Mouse (Mus musculus): ENCODE results near the gene E2f4. TPM values are rescaled to one million over a fixed set of nuclear protein-coding genes. Genes with fewer than 3 reads are reported as not detected.
"Not testable (repeated sequence)": the region's sequence is repeated elsewhere in the genome, so short reads cannot be mapped to it uniquely, and the experiment has no call there.

Gene E2f4
- total RNA-seq, 2 experiments from 2014 or later: 36.3 to 41.6 TPM

DNA sequence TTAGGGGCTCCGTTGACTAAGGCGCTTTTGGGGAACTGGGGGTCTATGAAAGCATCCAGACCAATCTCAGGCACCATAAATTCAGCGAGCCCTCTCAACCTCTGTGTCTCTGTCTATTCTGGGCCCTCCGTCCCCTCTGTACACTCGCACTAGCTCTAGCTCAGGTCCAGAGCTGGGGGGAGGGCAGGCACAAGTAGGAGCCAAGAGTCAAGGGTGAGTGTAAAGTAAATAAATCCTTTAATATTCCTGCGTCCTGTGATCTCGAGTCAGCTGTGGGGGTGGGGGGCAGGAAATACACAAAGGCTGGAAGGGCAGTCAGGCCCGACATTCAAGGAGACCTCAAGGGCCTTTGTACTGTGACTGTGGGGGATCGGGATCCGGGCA lies 28.4 kb upstream of the E2f4 start:
- peak; percentile 35 for DNase-seq

DNA sequence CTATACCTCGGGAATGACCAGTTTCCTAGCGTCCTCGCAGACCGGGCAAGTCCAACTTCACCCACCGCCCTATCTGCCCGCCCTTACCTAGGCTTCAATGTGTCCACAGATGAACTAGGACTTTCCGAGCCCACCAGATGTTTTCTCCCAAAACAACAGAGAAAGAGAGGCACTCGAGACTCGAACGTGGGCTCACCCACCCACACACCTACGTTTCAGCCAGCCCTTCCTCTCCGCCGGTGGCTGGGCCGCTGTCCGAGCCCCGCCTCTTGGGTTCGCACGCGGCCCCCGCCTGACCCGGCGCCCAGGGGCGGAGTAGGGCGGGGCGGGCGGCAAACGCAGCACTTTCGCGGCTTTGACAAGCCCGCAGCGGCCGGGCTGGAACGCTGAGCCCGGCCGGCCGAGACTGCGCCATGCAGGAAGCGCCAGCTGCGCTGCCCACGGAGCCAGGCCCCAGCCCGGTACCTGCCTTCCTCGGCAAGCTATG lies 28.0 kb upstream of the E2f4 start, which contains the start of gene Hsf4:
TSS of gene Hsf4 (plus strand) at position 341 of the 487 bp plus-strand sequence.
- DNase-seq: peak; percentile 82

DNA sequence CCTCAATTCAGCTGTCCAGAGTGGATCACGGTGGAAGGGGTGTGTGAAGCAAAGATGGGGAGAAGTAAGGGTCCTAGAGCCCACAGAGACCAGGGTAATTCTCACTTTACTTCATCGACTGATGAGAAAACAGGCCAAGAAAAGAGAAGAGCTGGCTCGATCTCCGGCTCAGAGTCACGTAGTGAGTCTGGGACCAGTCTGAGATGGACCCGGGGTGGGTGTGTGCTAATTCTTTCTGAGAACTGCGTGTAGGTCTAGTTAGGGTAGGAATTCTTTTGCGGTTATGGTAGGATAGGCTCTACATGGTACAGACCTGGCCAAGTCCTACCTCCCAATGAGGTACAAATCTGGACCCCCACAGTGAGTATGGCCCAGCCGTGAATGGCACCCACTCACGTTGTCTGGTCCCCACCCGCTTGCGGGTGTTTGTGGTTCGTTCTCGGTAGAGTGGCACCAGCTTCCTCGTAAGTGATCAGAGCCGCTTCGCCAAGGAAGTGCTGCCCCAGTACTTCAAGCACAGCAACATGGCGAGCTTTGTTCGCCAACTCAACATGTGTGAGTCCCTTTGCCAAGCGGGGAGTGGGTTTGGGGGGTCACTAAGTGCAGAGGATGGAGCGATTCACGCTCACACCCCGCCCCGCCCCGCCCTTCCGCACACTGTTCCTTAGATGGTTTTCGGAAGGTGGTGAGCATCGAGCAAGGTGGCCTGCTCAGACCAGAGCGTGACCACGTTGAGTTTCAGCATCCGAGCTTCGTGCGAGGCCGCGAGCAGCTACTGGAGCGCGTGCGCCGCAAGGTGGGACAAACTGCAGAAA lies 27.2 kb upstream of the E2f4 start:
- DNase-seq: no peak

DNA sequence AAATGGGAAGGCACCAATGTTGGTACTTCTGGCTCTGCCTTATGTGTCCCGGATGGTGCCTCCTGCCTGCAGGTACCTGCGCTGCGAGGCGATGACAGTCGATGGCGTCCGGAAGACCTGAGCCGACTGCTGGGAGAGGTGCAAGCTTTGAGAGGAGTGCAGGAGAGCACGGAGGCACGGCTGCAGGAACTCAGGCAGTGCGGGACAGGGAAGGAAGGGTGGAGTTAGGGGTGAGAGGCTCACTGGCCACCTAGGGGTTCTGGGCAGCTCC lies 26.6 kb upstream of the E2f4 start:
- DNase-seq: no peak

DNA sequence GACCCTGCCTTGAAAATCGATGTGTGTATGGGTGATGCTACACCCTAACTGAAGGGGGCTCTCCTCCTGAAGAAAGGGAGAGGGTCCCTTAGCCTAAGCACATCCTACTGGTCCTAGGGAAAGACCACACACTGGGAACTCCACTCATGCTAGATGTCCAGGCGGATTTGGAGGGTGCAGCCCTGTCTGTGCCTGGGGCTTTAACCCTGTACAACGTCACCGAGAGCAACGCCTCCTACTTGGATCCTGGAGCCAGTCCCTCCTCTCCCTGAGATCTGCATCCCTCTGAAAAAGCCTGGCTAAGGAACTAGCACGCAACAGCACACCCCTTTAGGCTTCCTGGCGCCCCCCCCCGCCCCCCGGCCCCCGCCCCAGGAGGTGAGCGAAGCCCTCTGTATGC lies 22.1 kb upstream of the E2f4 start:
- DNase-seq: no peak

DNA sequence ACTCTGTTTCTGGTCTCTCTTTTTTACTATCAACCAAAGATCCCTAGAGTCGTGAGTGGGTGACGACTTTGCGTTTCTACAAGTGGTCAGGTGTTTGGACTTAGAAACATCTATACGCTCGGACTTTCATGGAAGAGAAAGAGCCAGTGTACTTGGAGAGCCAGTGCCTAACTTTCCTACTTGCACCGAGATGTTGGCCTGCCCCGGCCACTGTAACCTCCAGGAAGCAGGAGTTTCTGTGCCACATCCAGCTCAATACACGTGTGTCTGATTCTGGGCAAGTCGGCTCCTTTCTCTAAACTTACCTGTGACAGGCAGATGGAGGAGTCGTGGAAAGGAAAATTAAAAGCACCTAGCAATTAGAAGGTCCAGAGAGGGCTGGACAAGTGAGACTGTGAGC lies 21.6 kb upstream of the E2f4 start, which contains the start of gene Nol3:
TSS of gene Nol3 (plus strand) at position 301 of the 400 bp plus-strand sequence.
- no peak for DNase-seq

DNA sequence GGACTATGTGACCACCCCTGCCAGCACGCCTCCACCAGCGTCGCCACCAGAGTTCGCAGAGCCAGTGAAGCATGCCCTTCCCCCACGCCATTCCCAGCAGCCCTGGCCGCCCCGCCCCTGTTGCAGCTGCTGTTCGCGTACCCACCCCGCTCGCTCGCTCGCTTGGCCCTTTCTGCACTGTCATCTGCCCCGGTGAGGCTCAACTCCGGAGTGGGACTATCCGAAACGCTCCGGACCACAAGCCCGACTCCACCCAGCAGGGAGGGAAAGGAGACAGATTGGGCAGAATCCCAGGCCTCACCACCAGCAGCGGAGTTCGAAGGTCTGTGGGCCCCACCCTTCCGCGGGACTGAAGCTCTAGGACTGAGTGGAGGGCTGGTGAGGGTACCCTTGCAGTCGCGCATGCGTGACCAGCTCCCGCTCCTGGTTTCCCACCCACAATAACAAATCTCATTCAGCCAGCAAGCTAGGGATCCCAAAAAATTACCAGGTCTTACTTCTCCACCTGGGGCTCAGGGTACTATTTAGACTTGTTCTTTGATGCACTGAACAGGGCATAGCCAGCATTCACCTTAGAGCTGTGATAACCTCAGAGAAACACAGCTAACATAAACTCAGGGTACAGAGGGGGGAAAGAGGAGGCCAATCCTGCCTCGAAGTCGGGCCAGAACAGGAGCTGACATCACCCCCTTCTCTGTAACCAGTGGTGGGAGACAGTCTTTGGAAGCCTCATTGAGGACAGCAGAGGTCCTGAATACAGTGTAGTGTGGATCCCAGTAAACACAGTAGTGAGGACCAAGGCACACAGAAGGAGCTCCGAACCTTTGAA lies 21.0 kb upstream of the E2f4 start:
- DNase-seq: peak; percentile 72

DNA sequence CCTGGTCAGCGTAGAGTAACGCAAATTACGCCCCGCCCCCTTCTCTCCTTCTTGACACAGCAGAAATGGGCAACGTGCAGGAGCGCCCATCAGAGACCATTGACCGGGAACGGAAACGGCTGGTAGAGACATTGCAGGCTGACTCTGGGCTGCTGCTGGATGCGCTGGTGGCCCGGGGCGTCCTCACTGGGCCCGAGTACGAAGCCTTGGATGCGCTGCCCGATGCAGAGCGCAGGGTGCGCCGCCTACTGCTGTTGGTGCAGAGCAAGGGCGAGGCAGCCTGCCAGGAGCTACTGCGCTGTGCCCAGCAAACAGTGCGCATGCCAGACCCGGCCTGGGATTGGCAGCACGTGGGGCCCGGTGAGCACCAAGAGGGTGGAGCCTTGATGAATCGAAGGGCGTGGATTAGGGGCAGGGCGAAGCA lies 18.5 kb upstream of the E2f4 start:
- DNase-seq: peak; percentile 94

DNA sequence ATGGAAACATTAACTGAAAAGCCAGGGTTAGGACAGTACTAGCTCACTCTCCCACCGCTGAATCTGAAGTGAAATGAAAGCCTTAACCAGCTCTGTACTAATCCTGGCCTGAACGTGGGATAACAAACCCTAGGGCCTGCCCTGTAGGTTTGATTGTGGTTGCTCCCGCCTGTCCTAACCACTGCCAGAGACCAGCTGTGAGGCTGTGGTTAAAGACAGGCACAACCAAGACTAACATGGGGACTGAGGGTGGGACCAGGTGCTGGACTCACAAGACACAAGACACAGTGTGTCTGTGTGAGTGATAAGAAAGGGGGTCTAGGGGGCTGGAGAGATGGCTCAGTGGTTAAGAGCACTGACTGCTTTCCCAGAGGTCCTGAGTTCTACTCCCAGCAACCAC lies 16.9 kb upstream of the E2f4 start:
- DNase-seq: no peak

DNA sequence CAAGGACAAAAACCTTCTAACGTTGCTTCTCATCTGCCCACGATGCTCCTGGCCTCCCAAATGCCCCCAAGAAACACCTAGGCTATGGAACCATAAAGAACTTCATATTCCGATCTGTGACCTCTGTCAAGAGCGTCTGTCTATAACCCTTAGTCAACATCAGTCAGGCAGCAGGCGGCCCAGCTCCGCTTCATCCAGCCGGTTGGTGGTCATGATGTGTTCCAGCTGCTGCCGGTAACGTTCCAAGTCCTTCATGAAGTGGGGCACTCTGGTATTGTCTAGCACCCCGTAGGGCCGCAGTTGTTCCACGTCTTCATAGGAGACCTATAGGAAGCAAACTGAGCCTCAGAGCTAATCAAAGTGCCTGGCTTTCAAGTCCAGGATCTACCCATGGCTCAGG lies 15.6 kb upstream of the E2f4 start:
- no peak for DNase-seq

DNA sequence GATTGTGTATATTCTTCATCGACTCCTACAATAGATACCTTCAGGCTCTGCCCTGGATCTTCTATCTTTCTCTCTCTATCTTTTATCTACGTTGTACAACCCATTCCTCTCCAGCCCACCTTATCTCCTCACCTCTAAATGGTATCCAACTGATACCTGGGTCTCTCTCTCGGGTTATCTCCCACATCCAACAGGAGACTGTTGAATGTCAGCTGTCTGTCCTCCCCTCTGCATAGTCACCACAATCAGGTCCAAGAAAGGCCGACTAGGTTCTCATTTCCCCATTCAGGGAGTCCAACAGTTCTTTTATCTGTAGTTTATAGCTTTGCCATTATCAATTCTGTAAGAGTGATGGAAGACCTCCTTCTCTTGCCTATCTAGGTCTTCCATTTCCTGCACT lies 15.2 kb upstream of the E2f4 start:
- no peak for DNase-seq

DNA sequence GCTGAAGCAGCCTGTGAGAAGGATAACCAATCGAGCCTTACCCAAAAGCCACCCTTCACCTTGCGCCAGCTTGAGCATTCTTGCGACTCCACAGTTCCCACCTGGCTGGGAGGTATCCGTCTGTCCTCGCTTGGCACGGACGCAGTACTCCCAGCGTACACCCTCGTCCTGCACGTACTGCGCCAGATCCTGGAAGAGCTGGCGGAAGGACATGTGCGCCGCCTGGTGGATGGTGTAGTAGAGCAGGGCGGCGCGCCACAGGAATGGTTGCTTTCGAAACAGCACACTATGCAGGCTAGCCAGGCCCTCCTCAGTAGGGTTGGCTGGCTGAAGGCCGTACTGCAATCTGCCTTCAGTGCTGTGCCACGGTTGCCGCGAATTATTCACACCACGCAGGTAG lies 14.4 kb upstream of the E2f4 start:
- DNase-seq: peak; percentile 79

DNA sequence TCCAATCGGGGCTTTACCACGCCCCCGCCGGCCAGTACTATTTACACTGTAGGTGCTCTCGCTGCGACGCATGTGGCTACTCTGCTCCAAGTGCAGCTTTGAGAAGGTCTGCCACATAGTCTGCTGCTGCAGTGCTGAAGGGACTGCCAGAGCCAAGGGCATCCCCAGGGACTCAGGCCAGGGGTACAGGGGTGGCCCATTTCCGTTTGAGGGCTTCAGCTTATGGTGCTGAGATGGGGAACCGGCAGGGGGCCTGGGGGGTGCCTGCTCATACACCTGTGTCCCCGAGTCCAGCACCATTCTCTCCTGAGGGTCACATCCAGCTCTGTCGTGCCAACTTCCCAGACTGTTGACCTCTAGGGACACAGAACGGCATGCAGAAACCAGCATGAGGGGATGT lies 11.9 kb upstream of the E2f4 start:
- DNase-seq: no peak

DNA sequence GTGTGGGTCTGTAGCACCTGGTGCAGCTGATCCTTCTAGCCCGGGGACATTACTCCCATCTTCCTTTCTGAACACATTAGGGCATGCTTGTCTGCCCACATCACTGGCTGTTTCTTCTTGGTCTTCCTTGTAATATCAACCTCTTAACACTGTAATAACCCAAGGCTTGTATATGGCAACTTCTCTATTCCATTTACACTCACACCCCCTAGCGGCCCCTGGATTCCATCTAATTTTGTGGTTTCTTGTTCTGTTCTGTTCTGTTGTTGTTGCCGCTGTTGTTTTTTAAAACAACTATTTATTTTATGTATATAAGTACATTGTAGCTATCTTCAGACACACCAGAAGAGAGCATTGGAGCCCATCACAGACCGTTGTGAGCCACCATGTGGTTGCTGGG lies 10.6 kb upstream of the E2f4 start:
- DNase-seq: no peak

DNA sequence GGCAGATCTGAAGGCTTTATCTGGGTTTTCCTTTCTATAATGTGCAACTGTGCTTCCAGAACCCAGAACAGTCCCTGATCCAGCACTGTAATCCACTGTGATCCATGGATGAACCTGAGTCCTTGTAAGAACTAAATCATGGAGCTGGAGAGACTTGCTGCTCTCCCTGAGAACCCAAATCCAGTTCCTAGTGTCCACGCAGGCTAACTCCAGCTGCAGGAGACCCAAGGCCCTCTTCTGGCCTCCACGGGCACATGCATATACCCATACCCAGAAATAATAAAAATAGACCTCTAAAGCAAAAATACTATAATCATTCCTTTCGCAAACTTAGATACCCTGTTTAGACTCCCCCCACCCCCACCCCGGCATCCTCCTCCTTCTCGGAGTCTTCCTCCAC lies 9.2 kb upstream of the E2f4 start:
- no peak for DNase-seq

DNA sequence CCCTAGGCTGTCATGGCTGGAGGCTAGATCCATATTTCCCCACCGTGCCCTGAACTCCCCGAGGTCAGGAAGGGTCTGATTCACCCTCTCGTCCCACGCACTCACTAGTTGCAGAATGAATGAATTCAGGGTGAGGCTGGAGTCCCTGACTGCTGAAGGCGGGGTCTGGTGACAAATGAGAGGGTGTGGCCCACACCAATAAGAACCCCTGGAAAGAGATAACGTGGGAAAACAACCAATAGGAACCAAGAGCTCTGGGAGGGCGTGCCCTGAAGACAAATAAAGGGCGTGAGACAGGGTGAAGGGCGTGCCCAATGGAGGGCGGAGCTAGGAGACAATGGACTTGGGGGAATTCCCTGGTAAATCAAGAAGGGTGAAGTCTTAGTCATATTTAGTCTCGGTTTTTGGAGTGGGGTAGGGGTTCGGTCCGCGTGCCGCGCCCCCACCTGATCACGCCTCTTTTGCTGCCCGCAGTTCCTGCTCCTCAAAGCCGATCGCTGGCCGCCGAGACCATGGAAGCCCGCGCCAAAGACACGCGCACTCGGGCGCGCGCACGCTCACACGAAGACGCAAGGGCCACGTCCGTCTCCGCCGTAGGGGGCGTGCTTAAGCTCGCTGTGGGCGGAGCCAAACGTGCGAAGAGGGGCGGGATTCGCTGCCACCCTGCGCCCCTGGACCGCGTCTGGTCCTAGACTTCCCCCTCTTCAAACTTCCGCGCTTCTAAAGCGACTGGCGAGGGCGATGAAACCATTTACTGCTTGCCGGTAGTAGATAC lies 8.3 kb upstream of the E2f4 start:
- DNase-seq: peak; percentile 94

DNA sequence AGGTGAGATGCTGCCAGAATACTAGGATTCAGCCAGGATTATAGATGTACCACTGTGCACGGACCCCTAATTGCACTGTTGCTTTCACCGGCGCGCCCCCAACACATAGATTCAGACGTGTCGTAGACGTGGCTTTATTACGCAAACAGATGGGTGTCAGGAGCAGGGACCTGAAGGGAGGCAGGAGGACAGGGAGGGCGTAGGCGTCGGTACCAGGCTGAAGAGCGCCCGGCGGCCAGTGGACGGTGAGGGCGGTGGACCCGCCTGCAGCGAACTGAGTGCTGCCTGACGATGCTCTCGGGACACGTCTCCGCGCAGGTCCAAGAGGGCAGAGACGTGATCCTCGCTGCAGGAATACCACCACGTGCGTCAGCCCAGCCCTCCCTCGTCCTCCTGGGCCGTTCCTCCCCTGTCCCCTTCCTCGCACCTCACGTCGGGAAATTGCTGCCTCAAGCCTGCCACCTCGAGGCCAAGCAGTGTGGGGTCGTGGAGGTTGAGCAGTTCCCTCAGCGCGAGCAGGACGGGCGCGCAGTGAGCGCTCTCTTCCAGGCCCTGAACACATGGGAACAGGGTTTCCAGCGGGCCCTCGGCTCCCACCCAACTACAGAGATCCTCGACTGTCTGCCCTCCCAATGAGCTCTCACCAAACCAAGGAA lies 7.5 kb upstream of the E2f4 start, which contains the start of gene 4931428F04Rik:
TSS of gene 4931428F04Rik (minus strand) at position 60 of the 656 bp plus-strand sequence.
- peak; percentile 64 for DNase-seq

DNA sequence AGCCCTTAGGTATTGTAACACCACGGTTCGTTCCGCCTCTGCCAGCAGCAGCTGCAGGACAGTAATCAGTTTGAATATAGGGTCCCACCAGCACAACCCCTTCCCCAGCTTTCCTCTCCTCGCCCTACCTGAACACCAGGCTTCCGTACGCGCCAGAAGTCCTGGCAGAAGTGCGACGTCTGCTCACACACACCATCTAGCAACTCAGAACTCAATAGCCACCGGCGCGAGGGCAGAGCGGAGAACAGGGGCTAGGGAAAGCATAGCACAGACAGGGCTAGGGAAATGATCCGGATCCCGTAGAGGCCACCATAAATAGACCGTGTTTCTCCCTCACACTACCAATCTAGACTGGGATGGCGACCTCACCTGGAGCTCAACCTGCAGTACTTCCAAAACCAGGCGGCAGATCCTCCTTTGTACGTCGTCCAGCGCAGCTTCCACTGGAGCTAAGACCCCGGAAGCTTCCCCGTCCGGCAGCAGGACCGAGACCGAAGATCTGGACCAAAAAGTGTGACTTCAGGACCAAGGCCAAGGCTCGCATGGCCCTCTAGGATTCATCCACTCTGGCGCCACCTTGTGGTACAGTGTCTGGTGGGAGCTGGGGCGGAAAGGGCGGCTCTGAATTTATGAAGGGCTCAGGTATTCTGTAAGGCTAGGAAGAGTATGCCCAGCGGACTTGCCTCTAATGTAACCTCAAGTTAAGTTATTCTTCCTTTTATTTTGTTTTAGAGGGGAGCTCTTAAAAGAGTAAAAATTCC lies 6.7 kb upstream of the E2f4 start:
- peak; percentile 95 for DNase-seq

DNA sequence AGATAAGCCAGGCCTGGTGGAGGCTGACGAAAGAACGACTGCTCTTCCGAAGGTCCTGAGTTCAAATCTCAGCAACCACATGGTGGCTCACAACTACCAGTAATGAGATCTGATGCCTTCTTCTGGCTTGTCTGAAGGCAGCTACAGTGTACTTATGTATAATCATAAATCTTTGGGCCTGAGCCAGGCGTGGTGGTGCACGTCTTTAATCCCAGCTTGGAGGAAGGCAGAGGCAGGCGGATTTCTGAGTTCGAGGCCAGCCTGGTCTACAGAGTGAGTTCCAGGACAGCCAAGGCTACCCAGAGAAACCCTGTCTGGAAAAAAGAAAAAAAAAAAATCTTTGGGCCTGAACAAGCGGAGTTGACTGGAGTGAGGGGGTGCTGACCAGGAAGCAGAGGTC lies 6.1 kb upstream of the E2f4 start:
- DNase-seq: not testable (repeated sequence)

DNA sequence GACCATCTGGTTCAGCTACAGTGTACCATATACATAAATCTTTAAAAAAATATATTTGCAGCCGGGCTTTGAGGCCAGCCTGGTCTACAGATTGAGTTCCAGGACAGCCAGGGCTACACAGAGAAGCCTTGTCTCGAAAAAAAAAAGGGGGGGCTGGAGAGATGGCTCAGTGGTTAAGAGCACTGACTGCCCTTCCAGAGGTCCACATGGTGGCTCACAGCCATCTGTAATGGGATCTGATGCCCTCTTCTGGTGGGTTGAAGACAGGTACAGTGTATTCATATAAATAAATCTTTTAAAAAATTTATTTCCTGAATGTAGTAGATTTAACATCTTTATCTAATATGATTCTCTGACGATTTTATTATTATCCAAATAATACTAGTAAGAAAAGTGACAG lies 5.7 kb upstream of the E2f4 start:
- DNase-seq: not testable (repeated sequence)

DNA sequence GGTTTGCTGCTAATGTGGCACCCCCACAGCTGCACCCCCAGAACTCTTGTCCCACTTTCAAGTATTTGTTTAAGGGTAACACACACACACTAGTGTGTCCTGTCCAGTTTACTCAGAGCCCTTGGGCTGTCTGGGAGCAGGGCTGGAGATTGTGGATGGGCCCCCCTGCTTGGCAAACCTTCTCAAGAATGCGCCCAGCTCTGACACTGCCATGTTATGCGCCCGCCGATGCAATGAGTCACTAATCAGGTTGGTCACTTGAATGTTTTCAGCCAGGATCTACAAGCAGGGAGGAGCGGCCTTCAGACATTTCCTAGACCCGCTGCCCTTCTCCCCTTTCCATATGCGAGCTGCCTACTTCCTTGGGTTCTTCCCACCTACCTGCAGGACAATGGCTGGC lies 5.0 kb upstream of the E2f4 start:
- no peak for DNase-seq
